Mouse (Mus musculus) E14TG2a.4 (cell line): ENCODE data around the gene Gsta2.

Experiments
- CTCF ChIP-seq: conservative IDR thresholded peaks from 2 replicates; pipeline ENCODE4 v1.5.1; 2014; ENCODE audit warnings: low read length
- NANOG ChIP-seq: IDR thresholded peaks from 2 replicates; pipeline ENCODE4 v1.6.1; 2014; ENCODE audit warnings: borderline replicate concordance, low read length, mixed read lengths
- POU5F1 ChIP-seq: IDR thresholded peaks from 2 replicates; pipeline ENCODE4 v1.6.1; 2014; ENCODE audit warnings: low read length, borderline replicate concordance

- TF ChIP-seq CTCF (no peak), POU5F1 (no peak), NANOG (no peak)
Observed at GRCm38 (mm10) chr9:78386947-78387346, 31.4 kb upstream of the Gsta2 start.
